ENCODE assay signal across 7 mouse cellular contexts in genomic region chr14:27351051-27351475, GRCm38 (mm10).
DNase-seq lines count a peak whose midpoint lies in the region; ATAC-seq and TF ChIP-seq lines count a peak whose summit lies in the region.

No protein-coding gene starts in this region.

- no peaks in the 10 kb centered on the region for H3K9me3 ChIP-seq in ES-E14 (ENCODE audit: control insufficient read depth, insufficient read depth, low read depth, low read length)
- no peaks in the 10 kb centered on the region for H3K9me3 ChIP-seq in intestine, embryonic 14.5 days (ENCODE audit: control insufficient read depth, low read length)
- no peaks in the 10 kb centered on the region for H3K9me3 ChIP-seq in liver, postnatal 0 days (ENCODE audit: low read length)

- peak; percentile 20; the same call in 1 of the 2 replicates for ATAC-seq in common myeloid progenitor, adult 5-6 weeks (replicated peaks; ENCODE audit: low read depth, poor library complexity, severe bottlenecking)
- ATAC-seq in intestine, embryonic 14.5 days (replicated peaks; ENCODE audit: low FRiP score, low TSS enrichment, low read depth): no peak
- ATAC-seq in liver, postnatal 0 days: peak; percentile 30

- peak overlapping the region; percentile 74; the same call in 1 of the 2 replicates for H3K27ac ChIP-seq in ES-E14 (ENCODE audit: insufficient read depth, low read depth, low read length, poor library complexity, severe bottlenecking)
- H3K27ac ChIP-seq in intestine, embryonic 14.5 days (ENCODE audit: low read depth): peak overlapping the region; percentile 48
- H3K27ac ChIP-seq in liver, postnatal 0 days (ENCODE audit: low read depth): peak overlapping the region; percentile 80

- peak; percentile 34; the same call in 1 of the 2 replicates for TF ChIP-seq EP300 in liver, postnatal 0 days (IDR thresholded peaks at IDR 0.05; ENCODE audit: low read depth)

- in situ Hi-C loops in ES-E14 (cut with MboI; ENCODE audit: low sequenced_read_pairs in 2 of 2, unreplicated experiment in 2 of 2): no loop called here

- TF ChIP-seq CTCF in liver, postnatal 0 days (IDR thresholded peaks at IDR 0.05; ENCODE audit: low read depth): no peak

- peak overlapping the region; percentile 23; the same call in 1 of the 2 replicates for H3K9ac ChIP-seq in ES-E14 (ENCODE audit: insufficient read depth, low read depth, low read length, poor library complexity, severe bottlenecking)
- H3K9ac ChIP-seq in intestine, embryonic 14.5 days (ENCODE audit: low read length): no peak overlapping the region
- peak overlapping the region; percentile 49 for H3K9ac ChIP-seq in liver, postnatal 0 days (replicated peaks)

- WGBS in intestine, embryonic 14.5 days: 60% methylated on average over 5 of the region's 5 CpGs
- 22% methylated on average over 5 of the region's 5 CpGs for WGBS in liver, postnatal 0 days (ENCODE audit: insufficient replicate concordance)

- no peak overlapping the region for H3K4me2 ChIP-seq in intestine, embryonic 14.5 days (ENCODE audit: low read length)
- H3K4me2 ChIP-seq in liver, postnatal 0 days (ENCODE audit: low read depth, low read length): peak overlapping the region; percentile 62

- DNase-seq in ES-E14 (ENCODE audit: low read depth, low spot score): no peak
- no peak for DNase-seq in intestine, embryonic 14.5 days (ENCODE audit: low spot score)
- DNase-seq in liver, postnatal 0 days: no peak
- DNase-seq in urinary bladder, postnatal 4 days (ENCODE audit: low spot score in 2 of 2): no peak
- no peak for DNase-seq in left cerebral cortex, adult 9 months (ENCODE audit: low spot score in 2 of 2)
- no peak for DNase-seq in left cerebral cortex, adult 11 months (ENCODE audit: low spot score)

- no peak overlapping the region for H3K4me3 ChIP-seq in ES-E14 (ENCODE audit: insufficient read depth in 1 of 2, low read depth in 1 of 2, low read length in 2 of 2, poor library complexity in 1 of 2, severe bottlenecking in 1 of 2)
- no peak overlapping the region for H3K4me3 ChIP-seq in intestine, embryonic 14.5 days (ENCODE audit: low read depth, low read length)
- no peak overlapping the region for H3K4me3 ChIP-seq in liver, postnatal 0 days (ENCODE audit: low read depth, low read length)

- H3K27me3 ChIP-seq in intestine, embryonic 14.5 days (replicated peaks; ENCODE audit: control insufficient read depth, insufficient read depth, low read length): no peaks in the 10 kb centered on the region
- H3K27me3 ChIP-seq in liver, postnatal 0 days (ENCODE audit: insufficient read depth, low read length): no peaks in the 10 kb centered on the region

- peaks cover 23 to 40% of the 10 kb centered on the region in 2 experiments for H3K4me1 ChIP-seq in ES-E14 (ENCODE audit: control insufficient read depth in 2 of 2, insufficient read depth in 2 of 2, low read length in 2 of 2, poor library complexity in 1 of 2)
- peaks cover 26% of the 10 kb centered on the region for H3K4me1 ChIP-seq in intestine, embryonic 14.5 days (replicated peaks; ENCODE audit: control insufficient read depth, insufficient read depth, low read length)
- H3K4me1 ChIP-seq in liver, postnatal 0 days (ENCODE audit: insufficient read depth): peaks cover 74% of the 10 kb centered on the region

- no peaks in the 10 kb centered on the region for H3K36me3 ChIP-seq in ES-E14 (ENCODE audit: control insufficient read depth, insufficient read depth, low read length, poor library complexity, severe bottlenecking)
- H3K36me3 ChIP-seq in intestine, embryonic 14.5 days (ENCODE audit: control insufficient read depth, insufficient read depth, low read length): no peaks in the 10 kb centered on the region
- no peaks in the 10 kb centered on the region for H3K36me3 ChIP-seq in liver, postnatal 0 days (replicated peaks; ENCODE audit: insufficient read depth, low read length)

TF ChIP-seq in ES-E14, 5 proteins besides CTCF, POLR2A, EP300 and RAD21:
- TF ChIP-seq MAFK (IDR thresholded peaks at IDR 0.05; ENCODE audit: insufficient read depth, low read depth, low read length): no peak
- TF ChIP-seq ZC3H11A (IDR thresholded peaks at IDR 0.05; ENCODE audit: borderline replicate concordance, low read depth, low read length): no peak
- no peak for TF ChIP-seq HCFC1 (IDR thresholded peaks at IDR 0.05; ENCODE audit: borderline replicate concordance, insufficient read depth, low read length)
- no peak for TF ChIP-seq ZNF384 (IDR thresholded peaks at IDR 0.05; ENCODE audit: low read depth, low read length)
- TF ChIP-seq CHD2 (IDR thresholded peaks at IDR 0.05; ENCODE audit: low read depth, low read length): no peak
TF ChIP-seq in ES-E14: peak in this region for 0.
